Mouse (Mus musculus) liver, embryonic 14.5 days (tissue): Measurements from ENCODE around the gene Macrod1.

Experiments
- CTCF ChIP-seq: IDR thresholded peaks from 2 replicates; pipeline ENCODE4 v1.5.1; 2016; ENCODE audit warnings: antibody characterized with exemption, low read depth, control low read depth
- EP300 ChIP-seq: IDR thresholded peaks from 2 replicates; pipeline ENCODE4 v1.6.1; 2016; ENCODE audit warnings: antibody characterized with exemption, low read depth

- TF ChIP-seq EP300 (no peak), CTCF (no peak)
Observed at GRCm38 (mm10) chr19:7157734-7158133, 101.1 kb downstream of the Macrod1 start.
